Mouse (Mus musculus) spleen, postnatal 10 days (tissue): Measurements from ENCODE around the gene Pde5a.

Experiments
- DNase-seq, 2 experiments: peaks; one replicate each; pipeline ENCODE4 v3.0.0; 2021 to 2022; ENCODE audit warnings: low spot score in 2 of 2

Gene Pde5a

DNA sequence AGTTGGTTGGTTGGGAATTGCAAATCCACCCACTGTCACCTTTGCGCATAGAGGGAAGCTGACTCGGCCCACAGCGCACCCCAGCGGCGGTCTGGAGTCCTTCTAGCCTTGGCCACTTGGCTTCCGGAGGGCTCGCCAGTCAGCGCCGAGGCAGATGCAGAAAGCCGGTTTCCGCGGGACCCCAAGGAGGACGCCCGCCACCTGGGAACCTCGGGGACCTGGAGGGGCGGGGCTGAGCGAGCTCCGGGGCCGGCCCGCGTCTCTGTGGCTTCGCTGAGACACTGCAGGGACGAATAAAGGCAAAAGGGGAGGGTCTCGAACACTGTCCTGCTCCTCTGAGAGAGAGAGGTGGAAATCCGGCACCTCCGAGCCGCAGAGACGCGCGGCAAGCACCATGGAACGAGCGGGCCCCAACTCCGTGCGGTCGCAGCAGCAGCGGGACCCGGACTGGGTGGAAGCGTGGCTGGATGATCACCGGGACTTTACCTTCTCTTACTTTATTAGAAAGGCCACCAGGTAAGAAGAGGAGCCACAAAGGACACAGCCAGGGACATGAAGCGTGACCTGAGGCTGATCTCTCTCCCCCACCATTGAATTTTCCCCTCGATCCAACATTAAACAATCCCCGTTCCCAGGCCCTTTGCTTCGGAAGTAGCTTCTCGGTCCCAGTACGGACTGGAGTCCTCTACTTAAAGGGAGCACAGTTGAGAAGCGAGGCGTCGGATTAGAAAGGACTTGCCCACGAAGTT is at the start of gene Pde5a:
TSS of gene Pde5a (plus strand) at position 96 of the 749 bp plus-strand sequence.
- DNase-seq, result peak; percentile 26 to 79

- DNase-seq, result no peak
Observed at GRCm38 (mm10) chr3:122680851-122681250, 47.9 kb upstream of the Pde5a start.

DNA sequence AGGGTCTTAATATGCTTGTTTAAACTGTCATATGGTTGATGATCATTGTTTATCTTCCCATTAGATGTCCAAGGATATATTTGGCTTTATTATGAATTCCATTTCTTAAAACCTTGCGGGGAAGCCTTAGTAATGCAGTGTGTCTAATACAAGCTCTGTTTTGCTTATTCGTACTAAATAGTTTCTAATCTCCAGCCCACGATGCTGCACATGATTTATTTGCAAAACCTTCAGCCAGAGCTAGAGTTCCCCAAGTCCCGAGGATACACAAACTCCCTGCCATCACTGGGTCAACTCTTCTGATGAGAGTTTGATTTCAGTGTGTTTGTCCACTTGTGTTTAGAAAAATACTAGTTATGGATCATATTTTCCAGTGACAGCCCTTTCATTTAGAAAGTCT is 46.4 kb upstream of the Pde5a start:
- DNase-seq, result no peak

GRCm38 (mm10) chr3:122684832-122685231 is 43.9 kb upstream of the Pde5a start:
- no peak for DNase-seq

DNA sequence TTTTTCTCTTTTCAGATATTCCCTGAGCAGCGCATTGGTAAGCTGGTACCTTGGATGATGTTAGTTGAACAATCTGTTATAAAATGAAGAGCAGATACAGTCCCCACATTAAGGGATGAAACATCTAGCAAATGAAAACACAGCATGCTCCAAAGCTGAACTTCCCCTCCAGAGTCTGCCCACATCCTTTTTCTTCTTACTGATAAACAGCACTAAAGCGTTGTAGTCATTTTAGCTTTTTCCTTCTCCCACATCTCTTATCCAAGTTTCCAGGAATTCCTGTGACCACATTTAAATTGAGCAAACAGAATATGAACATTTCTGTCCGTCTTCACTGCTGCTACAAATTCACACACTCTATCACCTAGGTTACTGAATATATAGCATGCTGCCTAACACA is 35.7 kb upstream of the Pde5a start:
- DNase-seq, result no peak

- no peak for DNase-seq
Observed at GRCm38 (mm10) chr3:122695870-122696269, 32.9 kb upstream of the Pde5a start.

- DNase-seq, result no peak
Observed at GRCm38 (mm10) chr3:122696672-122697071, 32.1 kb upstream of the Pde5a start.

DNA sequence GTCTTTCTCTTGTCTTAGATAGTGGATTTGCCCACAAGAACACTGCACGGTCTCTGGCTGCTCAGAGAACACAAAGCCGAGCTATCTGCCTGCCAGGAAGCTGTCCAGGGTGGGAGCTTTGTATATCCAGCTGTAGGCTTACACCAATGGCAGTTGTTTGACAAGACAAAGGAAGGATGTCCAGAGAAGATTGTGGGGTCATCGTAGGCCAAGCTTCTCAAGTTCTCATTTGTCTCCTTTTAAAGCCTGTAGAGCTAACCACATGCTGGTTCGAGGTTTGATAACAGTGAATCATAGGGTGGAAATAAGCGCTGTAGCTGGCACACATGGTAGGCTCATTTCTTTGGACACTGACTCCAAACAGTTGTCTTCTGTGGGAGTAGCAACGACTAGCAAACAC is 24.5 kb upstream of the Pde5a start:
- DNase-seq, result no peak

DNA sequence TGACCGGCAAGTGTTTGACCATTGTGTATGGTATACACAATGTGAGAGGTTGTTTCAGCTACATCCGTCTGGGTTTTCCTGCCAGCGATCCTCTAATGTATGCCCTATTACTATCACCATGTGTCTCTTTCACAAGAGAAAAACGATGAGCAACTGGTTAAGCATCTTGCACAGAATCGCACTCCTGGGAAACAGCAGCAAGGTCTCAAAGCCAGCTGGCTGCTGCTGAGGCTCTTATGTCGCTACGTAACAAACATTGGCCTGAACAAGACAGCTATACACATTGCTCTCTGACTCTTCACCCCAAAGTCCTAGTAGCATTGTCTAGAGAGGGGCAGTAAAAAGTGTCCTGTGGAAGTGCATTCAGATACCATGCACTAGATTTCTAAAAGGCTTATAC is 23.5 kb upstream of the Pde5a start:
- no peak for DNase-seq

DNA sequence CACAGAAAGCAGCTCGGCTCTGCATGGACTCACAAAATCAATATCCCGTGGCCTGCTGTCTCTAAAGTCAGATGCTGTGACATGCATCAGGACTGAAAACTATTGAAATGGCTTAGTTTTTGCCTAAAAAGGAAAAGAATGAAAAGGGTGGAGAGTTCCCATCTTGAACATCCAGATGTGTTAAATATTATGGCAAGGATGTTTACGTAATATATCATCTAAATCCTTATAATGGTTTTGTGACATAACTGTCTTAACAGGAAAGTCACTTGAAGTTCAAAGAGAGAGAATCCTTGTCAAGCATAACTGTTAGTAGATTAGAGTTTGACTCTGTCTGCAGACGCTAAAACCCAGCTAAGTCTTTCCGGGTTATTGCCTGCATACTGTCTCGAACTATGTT is 20.3 kb upstream of the Pde5a start:
- DNase-seq, result no peak

DNA sequence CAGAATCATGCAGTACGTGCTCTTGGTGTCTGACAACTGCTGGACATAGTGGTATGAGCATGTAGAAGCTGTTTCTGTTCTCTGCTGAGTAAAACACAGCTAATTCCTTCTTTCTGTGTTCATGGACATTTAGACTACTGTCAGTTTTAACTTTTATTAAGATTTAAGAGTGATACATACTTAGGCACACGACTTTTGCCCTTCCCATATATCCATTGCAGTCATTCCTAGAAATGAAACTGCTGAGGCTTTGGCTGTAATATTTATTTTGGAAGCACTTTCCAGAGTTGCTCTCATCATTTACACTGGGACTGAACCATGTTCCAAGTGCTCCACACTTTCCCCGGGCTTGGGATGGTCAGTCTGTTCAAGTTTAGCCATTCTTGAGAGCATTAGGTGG is 18.6 kb upstream of the Pde5a start:
- no peak for DNase-seq

GRCm38 (mm10) chr3:122718631-122719030 is 10.1 kb upstream of the Pde5a start:
- DNase-seq, result no peak

- no peak for DNase-seq
Observed at GRCm38 (mm10) chr3:122721522-122721921, 7.2 kb upstream of the Pde5a start.

GRCm38 (mm10) chr3:122729601-122729959 is 833 bp downstream of the Pde5a start:
- peak in 1 of 2 experiments; percentile 4 for DNase-seq

DNA sequence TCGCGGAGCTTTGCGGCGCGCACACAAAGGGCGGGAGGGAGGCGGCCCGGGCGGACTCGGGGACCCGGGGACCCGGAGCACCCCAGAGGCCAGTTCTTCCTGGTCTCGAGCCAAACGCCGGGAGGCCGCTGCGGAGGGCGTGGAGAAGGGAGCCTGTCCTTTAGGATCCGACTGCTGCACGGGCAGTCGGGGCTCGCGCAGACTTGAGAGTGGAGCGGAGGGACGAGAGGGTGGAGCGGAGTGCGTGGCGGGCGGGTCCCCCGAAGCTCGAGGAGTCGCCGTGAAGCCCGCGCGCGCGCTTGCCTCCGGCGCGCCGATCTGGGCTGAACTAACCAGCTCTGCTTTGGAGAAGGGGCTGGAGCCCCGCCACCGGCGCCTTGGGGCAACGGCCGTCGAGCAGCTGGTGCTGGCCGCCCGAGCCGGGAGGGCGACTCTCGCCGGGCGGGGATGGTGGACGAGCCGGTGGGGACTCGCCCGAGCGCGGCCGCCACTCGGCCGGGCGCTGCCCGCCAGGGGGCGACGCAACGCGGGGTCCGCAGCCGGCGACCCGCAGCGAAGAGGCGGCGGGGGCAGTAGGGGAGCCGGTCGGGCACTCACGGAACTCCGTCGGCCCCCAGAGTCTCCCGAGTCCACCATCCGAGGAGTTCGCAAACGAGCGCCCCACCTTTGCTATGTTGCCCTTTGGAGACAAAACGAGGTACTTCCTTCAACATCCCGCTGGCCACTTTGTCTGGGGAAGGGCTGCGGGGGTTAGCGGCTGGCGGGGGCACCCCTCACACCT is 1.4 kb downstream of the Pde5a start:
- DNase-seq, result peak; percentile 43 to 55

DNA sequence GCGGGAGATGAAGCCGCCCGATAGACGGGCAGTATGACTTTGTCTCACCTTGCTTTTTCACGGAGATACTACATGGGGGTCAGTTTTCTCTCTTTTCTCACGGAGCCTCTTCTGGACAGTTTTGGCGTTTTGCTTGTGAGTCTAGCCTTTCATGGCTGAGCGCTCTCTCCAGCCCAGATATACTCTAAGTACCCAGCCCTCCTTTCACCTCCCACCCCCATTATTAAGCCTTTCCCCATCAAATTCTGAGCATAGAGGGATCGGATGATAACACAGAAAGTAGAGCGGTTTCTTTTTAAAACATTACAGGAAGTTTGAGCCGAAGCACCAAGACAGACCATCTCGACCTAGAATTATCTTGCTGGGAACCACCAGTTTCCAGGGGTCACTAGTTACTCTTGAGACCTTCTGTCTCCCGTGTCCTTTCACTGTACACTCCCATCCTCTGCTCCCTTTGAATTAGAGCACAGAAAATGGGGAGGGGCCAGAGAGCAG is 2.0 kb downstream of the Pde5a start:
- no peak for DNase-seq

- DNase-seq, result no peak
Observed at GRCm38 (mm10) chr3:122733806-122734205, 5.1 kb downstream of the Pde5a start.

DNA sequence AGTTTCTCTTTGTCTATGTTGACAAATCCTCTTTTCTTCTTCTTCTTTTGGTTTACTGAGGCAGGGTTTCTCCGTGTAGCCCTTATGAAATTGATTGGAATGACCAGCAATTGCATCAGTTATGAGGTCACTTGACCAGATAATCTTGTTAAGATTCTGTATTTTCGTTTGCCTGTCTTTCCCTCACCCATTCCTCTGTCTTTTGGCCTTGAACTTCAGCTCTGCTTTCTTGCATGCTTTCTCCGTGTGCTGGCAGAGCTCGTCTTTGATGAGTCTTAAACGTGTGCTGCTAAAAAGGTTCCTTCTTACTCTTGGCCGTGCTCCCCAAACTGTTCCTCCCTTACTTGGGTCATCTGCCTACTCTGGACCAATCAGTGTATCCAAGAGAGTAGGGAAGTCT is 5.6 kb downstream of the Pde5a start:
- no peak for DNase-seq

DNA sequence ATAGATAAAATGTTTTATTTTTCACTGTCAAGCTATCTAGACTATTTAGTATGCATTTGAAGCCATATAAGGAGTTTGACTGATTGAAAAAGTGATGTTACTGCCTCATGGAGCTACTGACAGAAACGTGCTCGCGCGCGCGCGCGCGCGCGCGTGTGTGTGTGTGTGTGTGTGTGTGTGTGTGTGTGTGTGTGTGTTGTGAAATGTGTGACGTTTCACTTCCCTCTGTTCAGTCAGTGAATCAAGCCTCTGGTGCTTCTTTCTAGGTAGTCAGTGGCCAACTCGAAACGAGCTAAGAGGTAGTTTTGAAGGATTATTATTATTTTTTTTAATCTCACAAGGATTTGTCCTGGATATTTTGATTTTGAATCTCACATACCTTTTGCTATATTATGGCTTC is 10.7 kb downstream of the Pde5a start:
- DNase-seq, result no peak

GRCm38 (mm10) chr3:122744265-122744664 is 15.5 kb downstream of the Pde5a start:
- no peak for DNase-seq

GRCm38 (mm10) chr3:122747921-122748700 is 19.4 kb downstream of the Pde5a start:
- DNase-seq, result no peak

- DNase-seq, result no peak
Observed at GRCm38 (mm10) chr3:122763240-122763761, 34.6 kb downstream of the Pde5a start.
